Mouse (Mus musculus) neural tube, embryonic 12.5 days (tissue): Measurements from ENCODE around the gene Gm9913. TPM values are rescaled to one million over a fixed set of nuclear protein-coding genes. Genes with fewer than 3 reads are reported as not detected.

Source experiments
- ATAC-seq: fragments of 200-750 bp; cut with Nextera tagmentation; 2 replicates; pipeline ENCODE4 v1.8.0; 2017; ENCODE audit warnings: low read depth, mild to moderate bottlenecking, moderate TSS enrichment, moderate library complexity; ENCODE audit not compliant: low FRiP score
- H3K27ac ChIP-seq: fragments of 300-500 bp; sonication (generic); 2 replicates; pipeline ENCODE4 v1.5.1; 2016
- H3K27me3 ChIP-seq: fragments of 300-500 bp; sonication (generic); replicated peaks from 2 replicates; pipeline ENCODE4 v1.6.1; 2016; ENCODE audit warnings: mild to moderate bottlenecking
- H3K36me3 ChIP-seq: fragments of 300-500 bp; sonication (generic); 2 replicates; pipeline ENCODE4 v1.6.1; 2016; ENCODE audit warnings: mild to moderate bottlenecking
- H3K4me1 ChIP-seq: fragments of 300-500 bp; sonication (generic); 2 replicates; pipeline ENCODE4 v1.6.1; 2016
- H3K4me2 ChIP-seq: fragments of 300-500 bp; sonication (generic); replicated peaks from 2 replicates; pipeline ENCODE4 v1.6.1; 2016; ENCODE audit warnings: mild to moderate bottlenecking
- H3K4me3 ChIP-seq: fragments of 300-500 bp; sonication (generic); 2 replicates; pipeline ENCODE4 v1.5.1; 2016
- H3K9ac ChIP-seq: fragments of 300-500 bp; sonication (generic); 2 replicates; pipeline ENCODE4 v1.6.1; 2016; ENCODE audit warnings: mild to moderate bottlenecking
- H3K9me3 ChIP-seq: fragments of 300-500 bp; sonication (generic); 2 replicates; pipeline ENCODE4 v1.6.1; 2016; ENCODE audit warnings: mild to moderate bottlenecking
- WGBS: fragments of 180-500 bp; shearing (Covaris S2); methylation state at CpG from one replicate; pipeline ENCODE4 v1.1.7; 2016; 5-methylcytosine and 5-hydroxymethylcytosine counted together
- polyA plus RNA-seq: library from polyadenylated mRNA; unstranded; fragments of >200 nt; fragmentation: Nextera tagmentation; extraction: Ambion mirVana; gene quantifications from 2 replicates; pipeline ENCODE4 v1.2.1, GENCODE M21; 2016

The Gm9913 gene
- polyA plus RNA-seq, result 0.09 and 0.15 TPM in 2 replicates

DNA sequence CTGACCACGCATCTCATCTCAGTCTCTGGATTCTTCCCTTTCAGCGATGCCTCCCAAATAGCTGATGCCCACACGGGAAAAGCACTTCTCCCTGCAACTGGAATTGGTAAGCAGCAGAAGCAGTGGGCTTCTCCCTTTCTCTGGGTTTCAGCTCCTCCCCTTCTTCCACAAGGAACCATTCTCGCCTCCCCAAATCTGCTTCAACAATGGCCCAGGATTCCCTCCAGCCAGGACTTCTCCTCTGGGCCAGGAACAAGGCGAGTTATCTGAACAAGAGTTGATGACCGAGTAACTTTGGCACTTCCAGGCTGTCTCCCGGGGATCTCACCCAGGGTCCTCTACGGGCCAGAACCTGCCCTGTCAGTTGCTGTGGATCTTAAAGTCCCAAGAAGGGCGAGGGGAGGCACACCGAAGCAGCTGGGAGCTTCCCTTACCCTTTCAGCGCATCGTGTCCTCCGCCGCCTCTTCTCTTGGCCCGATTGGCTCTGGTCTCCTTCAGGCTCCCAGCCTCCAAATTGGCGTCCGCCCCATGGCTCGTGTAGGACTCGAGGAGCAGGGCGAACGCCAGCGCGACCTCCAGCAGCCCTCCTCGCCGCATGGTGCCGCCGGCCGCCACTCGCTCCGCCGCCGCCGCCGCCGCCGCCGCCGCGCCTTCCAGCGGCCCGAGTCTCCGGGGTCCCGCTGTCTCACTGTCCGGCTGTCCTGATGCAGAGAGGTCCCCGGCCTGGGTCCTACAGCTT is at the start of gene Gm9913:
Gene Gm9913 (plus strand): TSS at position 84 of the 740 bp plus-strand sequence.
- no peaks in the 10 kb centered on the region for H3K9me3 ChIP-seq
- peak within 1 kb of the TSS; percentile 98 for H3K4me2 ChIP-seq
- WGBS, result under 1% methylated on average over 44 of the region's 45 CpGs
- ATAC-seq, result peak; percentile 51
- no peaks in the 10 kb centered on the region for H3K36me3 ChIP-seq
- peaks cover 13% of the 10 kb centered on the region for H3K4me1 ChIP-seq
- peak within 1 kb of the TSS; percentile 65 for H3K4me3 ChIP-seq
- no peaks in the 10 kb centered on the region; the same call in 1 of the 2 replicates for H3K27me3 ChIP-seq
- 0 out of 2 replicates have a peak within 1 kb of the TSS, but pooled peaks have one; percentile 10 for H3K27ac ChIP-seq
- peak within 1 kb of the TSS; percentile 70 for H3K9ac ChIP-seq

- H3K9ac ChIP-seq, result no peak overlapping the region
- no peaks in the 10 kb centered on the region for H3K27me3 ChIP-seq
- no peak for ATAC-seq
- no peak overlapping the region for H3K27ac ChIP-seq
- no peaks in the 10 kb centered on the region for H3K9me3 ChIP-seq
- 85% methylated on average over 15 of the region's 15 CpGs for WGBS
- H3K36me3 ChIP-seq, result no peaks in the 10 kb centered on the region
- no peak overlapping the region for H3K4me2 ChIP-seq
- no peak overlapping the region for H3K4me3 ChIP-seq
- peaks cover 7% of the 10 kb centered on the region; the same call in 1 of the 2 replicates for H3K4me1 ChIP-seq
These were observed 48.7 kb upstream of the Gm9913 start for GRCm38 (mm10) chr2:125456059-125456789.

- Histone ChIP-seq H3K27me3 (no peaks in the 10 kb centered on the region), H3K9me3 (no peaks in the 10 kb centered on the region), H3K4me2 (no peak overlapping the region), H3K4me1 (no peaks in the 10 kb centered on the region), H3K27ac (no peak overlapping the region), H3K9ac (no peak overlapping the region), H3K36me3 (no peaks in the 10 kb centered on the region), H3K4me3 (no peak overlapping the region)
- WGBS, result 83% methylated on average over 3 of the region's 3 CpGs
- no peak for ATAC-seq
These were observed 45.8 kb upstream of the Gm9913 start for GRCm38 (mm10) chr2:125459087-125459486.

DNA sequence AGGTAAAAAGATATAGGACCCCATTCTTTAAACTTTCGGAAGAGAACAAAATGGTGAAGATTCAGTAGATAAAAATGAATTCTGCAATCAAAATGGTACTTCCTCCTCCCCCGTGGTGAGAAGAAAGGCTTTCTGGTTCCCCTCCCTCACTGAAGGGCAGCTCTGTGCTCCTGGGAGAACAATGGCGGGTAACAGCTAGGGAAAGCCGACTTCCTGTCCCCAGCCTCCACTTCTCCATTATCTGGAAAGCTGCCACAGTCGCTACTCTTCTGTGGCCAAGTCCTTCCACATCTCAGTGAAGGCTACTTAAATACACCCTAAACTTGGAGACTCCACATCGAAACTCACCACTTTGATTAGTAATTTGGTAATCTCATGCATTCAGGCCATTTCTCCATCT is 40.9 kb upstream of the Gm9913 start:
- 84% methylated on average over 6 of the region's 6 CpGs for WGBS
- no peaks in the 10 kb centered on the region for H3K36me3 ChIP-seq
- no peaks in the 10 kb centered on the region for H3K9me3 ChIP-seq
- no peak overlapping the region for H3K4me2 ChIP-seq
- H3K9ac ChIP-seq, result no peak overlapping the region
- H3K4me3 ChIP-seq, result no peak overlapping the region
- H3K27ac ChIP-seq, result no peak overlapping the region
- no peak for ATAC-seq
- H3K4me1 ChIP-seq, result no peaks in the 10 kb centered on the region
- no peaks in the 10 kb centered on the region for H3K27me3 ChIP-seq

DNA sequence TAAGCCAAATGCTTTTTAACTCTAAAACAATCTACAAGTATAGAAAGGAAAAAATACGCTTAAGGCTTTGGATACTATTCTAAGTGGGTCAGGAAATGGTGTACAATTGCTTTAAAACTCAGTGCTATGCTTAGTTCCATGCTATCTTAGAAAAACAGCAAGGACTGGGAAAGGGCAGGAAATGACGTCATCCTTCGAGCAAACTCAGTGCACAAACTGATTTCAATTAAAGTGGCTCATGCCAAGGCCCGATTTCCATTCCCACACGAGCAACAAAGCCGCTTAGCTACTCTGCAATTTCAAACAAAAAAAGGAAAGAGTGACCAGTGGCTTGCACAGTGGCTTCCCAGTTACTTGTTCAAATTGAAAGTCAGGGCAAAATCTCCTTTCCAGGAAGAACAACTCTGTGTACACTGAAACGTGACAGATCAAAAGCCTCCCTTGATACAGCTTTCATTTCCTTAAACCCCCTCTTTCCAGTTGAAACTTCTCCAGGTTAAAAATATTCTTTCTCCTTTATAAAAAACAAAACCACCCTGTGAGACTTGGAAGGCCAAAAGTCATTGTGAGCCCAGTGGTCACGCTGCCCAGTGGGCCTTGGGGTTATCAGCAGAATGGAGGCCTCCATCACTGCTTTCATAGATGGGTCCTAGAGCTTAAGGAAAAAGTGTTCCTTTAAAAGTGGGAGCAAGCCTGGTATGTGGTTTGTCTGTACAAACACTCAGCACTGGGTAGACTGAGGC is 34.2 kb upstream of the Gm9913 start:
- ATAC-seq, result no peak

GRCm38 (mm10) chr2:125471721-125472120 is 33.2 kb upstream of the Gm9913 start:
- Histone ChIP-seq H3K9ac (no peak overlapping the region), H3K36me3 (no peaks in the 10 kb centered on the region), H3K4me1 (no peaks in the 10 kb centered on the region), H3K27ac (no peak overlapping the region), H3K27me3 (no peaks in the 10 kb centered on the region), H3K4me3 (no peak overlapping the region), H3K4me2 (no peak overlapping the region), H3K9me3 (no peaks in the 10 kb centered on the region)
- WGBS, result 94% methylated on average over 4 of the region's 4 CpGs
- no peak for ATAC-seq

More for the DNA sequence above, 34.2 kb upstream of the Gm9913 start:
- H3K27ac ChIP-seq, result no peak overlapping the region
- no peaks in the 10 kb centered on the region for H3K36me3 ChIP-seq
- H3K4me3 ChIP-seq, result no peak overlapping the region
- 77% methylated on average over 8 of the region's 8 CpGs for WGBS
- H3K9ac ChIP-seq, result no peak overlapping the region
- no peaks in the 10 kb centered on the region for H3K9me3 ChIP-seq
- H3K4me2 ChIP-seq, result no peak overlapping the region
- no peaks in the 10 kb centered on the region for H3K27me3 ChIP-seq
- H3K4me1 ChIP-seq, result no peaks in the 10 kb centered on the region

GRCm38 (mm10) chr2:125473228-125473627 is 31.7 kb upstream of the Gm9913 start:
- Histone ChIP-seq H3K9me3 (no peaks in the 10 kb centered on the region), H3K27me3 (no peaks in the 10 kb centered on the region), H3K4me3 (no peak overlapping the region), H3K27ac (no peak overlapping the region), H3K9ac (no peak overlapping the region), H3K4me1 (no peaks in the 10 kb centered on the region), H3K36me3 (no peaks in the 10 kb centered on the region), H3K4me2 (no peak overlapping the region)
- 89% methylated on average over 2 of the region's 2 CpGs for WGBS
- no peak for ATAC-seq

GRCm38 (mm10) chr2:125474690-125475089 is 30.2 kb upstream of the Gm9913 start:
- Histone ChIP-seq H3K4me1 (no peaks in the 10 kb centered on the region), H3K27me3 (no peaks in the 10 kb centered on the region), H3K9me3 (no peaks in the 10 kb centered on the region), H3K4me2 (no peak overlapping the region), H3K9ac (no peak overlapping the region), H3K27ac (no peak overlapping the region), H3K36me3 (no peaks in the 10 kb centered on the region), H3K4me3 (no peak overlapping the region)
- no peak for ATAC-seq
- WGBS, result 79% methylated on average over 5 of the region's 5 CpGs

GRCm38 (mm10) chr2:125476231-125476630 is 28.7 kb upstream of the Gm9913 start:
- WGBS, result 89% methylated on average over 3 of the region's 3 CpGs
- no peaks in the 10 kb centered on the region for H3K9me3 ChIP-seq
- ATAC-seq, result no peak

DNA sequence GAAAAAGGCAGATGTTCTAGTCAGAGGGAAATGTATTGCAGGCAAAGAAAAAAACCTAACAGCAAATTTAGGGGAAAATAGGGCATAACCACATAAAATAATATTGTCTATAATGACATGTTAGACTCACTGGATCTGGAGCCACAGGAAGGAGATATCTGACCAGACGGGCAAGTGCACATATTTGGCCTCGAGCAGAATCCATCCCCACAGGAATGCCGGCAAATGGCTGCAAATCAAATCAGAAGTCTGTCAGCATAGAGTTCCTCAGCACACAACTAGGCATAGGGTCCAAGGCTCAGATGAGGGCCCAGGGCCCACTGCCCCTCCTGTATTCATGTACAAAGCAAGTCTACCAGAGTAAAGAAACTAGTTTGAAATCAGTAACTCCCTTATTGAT is 27.5 kb upstream of the Gm9913 start:
- Histone ChIP-seq H3K36me3 (no peaks in the 10 kb centered on the region), H3K4me3 (no peak overlapping the region), H3K27ac (no peak overlapping the region), H3K4me2 (no peak overlapping the region), H3K9ac (no peak overlapping the region), H3K9me3 (0 out of 2 replicates have a peak, but pooled peaks cover under 1% of the 10 kb centered on the region), H3K4me1 (no peaks in the 10 kb centered on the region), H3K27me3 (no peaks in the 10 kb centered on the region)
- no peak for ATAC-seq
- WGBS, result 85% methylated on average over 3 of the region's 3 CpGs

More at GRCm38 (mm10) chr2:125476231-125476630, 28.7 kb upstream of the Gm9913 start:
- no peaks in the 10 kb centered on the region for H3K4me1 ChIP-seq
- H3K27ac ChIP-seq, result no peak overlapping the region
- H3K9ac ChIP-seq, result no peak overlapping the region
- H3K27me3 ChIP-seq, result no peaks in the 10 kb centered on the region
- H3K4me2 ChIP-seq, result no peak overlapping the region
- H3K4me3 ChIP-seq, result no peak overlapping the region
- no peaks in the 10 kb centered on the region for H3K36me3 ChIP-seq

DNA sequence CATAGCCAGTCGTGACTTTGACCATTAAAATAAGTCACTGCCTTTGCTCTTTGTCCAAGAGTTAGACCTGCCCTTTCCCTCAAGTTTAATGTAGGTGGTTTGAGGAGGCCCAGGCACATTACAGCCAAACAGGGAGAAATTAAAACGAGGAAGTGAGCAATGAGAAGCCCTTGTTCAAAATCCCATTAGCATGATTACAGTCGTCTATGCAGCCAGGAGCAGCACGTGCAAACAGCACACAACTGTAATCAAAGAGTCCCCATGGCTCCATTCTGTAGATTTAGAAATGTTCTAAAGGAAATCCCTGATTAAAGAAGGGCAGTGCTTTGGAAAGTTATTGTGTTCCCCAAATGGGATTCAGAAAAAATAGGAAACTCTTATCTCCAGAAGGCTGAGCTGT is 26.2 kb upstream of the Gm9913 start:
- 0 out of 2 replicates have a peak, but pooled peaks cover 5% of the 10 kb centered on the region for H3K9me3 ChIP-seq
- no peaks in the 10 kb centered on the region for H3K36me3 ChIP-seq
- no peak for ATAC-seq
- H3K4me2 ChIP-seq, result no peak overlapping the region
- H3K9ac ChIP-seq, result no peak overlapping the region
- no peaks in the 10 kb centered on the region for H3K4me1 ChIP-seq
- 80% methylated on average over 4 of the region's 4 CpGs for WGBS
- no peak overlapping the region for H3K4me3 ChIP-seq
- H3K27ac ChIP-seq, result no peak overlapping the region
- H3K27me3 ChIP-seq, result no peaks in the 10 kb centered on the region

GRCm38 (mm10) chr2:125480057-125480456 is 24.8 kb upstream of the Gm9913 start:
- Histone ChIP-seq H3K9me3 (0 out of 2 replicates have a peak, but pooled peaks cover 5% of the 10 kb centered on the region), H3K27me3 (no peaks in the 10 kb centered on the region), H3K36me3 (no peaks in the 10 kb centered on the region), H3K9ac (no peak overlapping the region), H3K4me2 (no peak overlapping the region), H3K27ac (no peak overlapping the region), H3K4me1 (no peaks in the 10 kb centered on the region), H3K4me3 (no peak overlapping the region)
- ATAC-seq, result no peak
- 84% methylated on average over 5 of the region's 5 CpGs for WGBS
